Mouse (Mus musculus) urinary bladder, postnatal 14 days (tissue): Measurements from ENCODE around the gene Cux1.

ENCODE experiments used
- DNase-seq: peaks from one replicate; pipeline ENCODE4 v3.0.0; 2021; ENCODE audit warnings: low spot score

Cux1 gene

DNA sequence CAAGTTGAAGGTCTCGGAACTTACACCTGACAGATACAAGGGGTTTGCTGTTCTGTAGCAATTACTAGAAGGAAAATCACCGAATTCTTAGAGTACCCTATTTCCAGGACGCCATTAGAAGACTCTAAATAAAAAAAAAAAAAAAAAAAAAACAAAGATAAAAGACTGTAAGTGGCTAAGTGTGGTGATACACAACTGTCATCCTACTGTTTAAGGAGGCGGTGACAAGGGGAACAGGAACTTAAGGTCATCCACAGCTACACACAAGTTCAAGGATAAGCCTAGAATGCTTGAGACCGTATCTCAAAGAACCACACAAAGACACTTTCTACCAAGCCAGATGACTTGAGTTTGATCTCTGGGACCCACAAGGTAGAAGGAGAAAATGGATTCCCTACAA, 56.7 kb downstream of the Cux1 start:
- no peak for DNase-seq

DNA sequence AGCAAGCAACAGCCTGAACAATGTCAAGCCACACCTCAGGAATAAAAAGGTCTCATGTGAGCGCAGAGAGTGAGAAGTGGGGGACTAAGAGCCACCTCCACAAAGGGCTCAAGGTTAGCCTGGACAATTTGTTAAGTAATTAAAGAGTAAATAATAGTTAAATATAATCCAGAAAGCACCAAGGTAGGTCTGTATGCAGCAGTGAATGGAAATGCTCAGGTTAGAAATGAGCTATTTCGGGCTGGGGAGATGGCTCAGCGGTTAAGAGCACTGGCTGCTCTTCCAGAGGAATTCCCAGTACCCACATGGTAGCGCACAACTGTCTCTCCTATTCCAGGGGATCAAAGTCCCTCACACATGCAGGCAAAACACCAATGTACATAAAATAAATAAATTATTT, 59.7 kb downstream of the Cux1 start:
- DNase-seq: no peak

DNA sequence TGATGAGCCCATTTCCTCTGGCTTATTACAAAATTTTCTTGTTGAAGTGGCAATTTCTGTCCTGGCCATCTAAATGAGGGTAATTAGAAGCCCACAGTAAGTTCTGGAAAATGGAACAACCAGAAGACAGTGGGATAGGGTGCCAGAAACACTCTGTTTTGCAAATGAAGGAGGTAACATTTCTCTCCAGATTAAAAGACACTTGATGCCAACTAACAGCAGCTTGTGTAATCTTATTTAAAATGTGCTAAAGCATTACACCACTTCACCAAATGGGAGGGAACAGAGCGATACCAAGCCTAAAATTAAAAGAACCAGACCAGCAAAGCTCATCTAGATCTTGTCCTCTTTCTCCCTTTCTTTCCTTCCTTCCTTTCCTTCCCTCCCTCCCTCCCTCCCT, 61.0 kb downstream of the Cux1 start:
- no peak for DNase-seq

DNA sequence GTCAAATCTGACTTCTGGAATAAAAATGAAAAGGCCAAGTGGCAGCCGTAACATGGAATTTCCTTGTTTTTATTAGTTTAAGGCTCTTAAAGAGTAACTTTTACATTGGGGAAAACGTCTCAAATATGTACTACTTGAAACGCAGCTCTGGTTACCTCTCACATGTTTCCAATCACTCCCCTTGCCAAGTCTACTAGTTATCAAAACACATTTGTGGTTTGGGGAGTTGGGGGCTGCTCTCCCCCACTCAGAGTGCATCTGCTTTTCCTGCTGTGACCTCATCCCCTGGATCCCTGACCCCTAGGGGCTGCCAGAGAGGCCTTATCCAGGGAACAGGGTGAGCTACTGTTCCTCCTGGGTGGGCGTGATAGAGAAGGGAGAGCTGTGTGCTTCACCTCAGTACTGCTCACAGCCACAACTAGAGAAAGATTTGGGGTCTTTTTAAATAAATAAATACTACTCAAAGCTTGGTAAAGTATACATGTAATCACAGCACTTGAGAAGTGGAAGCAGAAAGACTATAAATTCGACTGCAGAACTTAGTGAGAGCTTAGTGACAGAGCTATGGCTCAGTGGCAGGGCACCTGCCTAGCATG, 64.7 kb downstream of the Cux1 start:
- DNase-seq: no peak

DNA sequence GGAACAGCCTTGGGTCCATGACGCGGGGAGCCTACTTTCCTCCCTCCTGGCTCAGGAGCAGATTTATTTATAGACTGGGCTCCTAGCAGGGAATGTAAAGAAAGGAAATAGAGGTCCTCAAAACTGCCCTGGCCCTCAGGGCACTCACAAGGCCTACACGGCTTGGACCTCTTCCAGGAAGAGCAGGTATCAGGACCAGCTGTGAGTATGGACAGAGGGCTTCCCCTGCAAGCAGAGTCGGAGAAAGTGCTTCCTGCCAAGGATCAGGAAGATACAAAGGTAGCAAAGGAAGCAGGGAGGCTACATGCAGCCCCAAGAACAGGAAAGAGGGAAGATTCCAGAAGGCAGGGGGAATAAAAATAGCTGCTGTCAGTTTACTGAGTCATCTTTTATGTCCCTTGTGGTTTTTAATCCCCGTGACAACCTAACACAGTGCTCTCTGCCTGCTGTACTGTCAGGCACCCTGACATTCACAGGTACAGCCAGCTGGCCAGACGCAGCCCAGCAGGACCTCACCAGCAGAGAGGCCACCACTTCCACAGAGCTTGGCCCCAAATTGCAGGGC, 66.9 kb downstream of the Cux1 start:
- no peak for DNase-seq

DNA sequence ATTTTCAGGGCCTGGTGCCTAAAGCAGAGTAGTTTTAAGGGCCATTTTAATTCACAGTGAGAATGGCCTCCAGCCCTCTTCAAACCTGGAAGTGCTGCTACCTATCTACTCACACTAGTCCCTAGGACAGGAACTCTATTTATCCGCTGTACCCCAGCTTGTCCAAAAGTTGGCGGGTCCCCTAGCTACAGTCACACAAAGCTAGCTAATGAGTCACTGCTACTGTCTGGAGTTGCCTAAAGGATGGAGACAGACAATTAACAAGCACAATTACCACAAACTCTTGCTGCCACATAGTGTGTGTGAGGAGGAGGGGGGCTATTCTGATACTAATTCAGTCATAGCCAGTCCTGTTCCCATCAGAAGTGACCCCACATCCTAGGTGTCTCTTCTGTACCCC, 68.0 kb downstream of the Cux1 start:
- DNase-seq: no peak

DNA sequence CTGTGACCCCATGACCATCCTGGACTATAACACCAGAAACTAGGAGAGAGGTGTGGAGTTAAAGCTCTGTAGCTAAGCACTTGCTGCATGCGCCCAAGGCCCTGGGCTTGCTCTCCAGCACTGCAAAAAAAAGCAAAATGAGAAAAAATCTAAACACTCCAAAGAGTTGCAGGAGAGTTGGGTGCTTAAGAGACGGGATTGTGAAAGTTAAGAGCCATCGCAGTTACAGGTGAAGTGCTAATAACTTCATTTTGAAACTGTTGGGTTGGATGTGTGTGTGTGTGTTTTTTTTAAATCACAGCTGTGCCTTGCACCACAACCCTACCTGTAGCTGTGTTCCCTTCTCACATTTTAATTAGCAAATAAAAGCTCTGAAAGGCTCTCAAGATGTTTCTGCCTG, 68.5 kb downstream of the Cux1 start:
- no peak for DNase-seq

DNA sequence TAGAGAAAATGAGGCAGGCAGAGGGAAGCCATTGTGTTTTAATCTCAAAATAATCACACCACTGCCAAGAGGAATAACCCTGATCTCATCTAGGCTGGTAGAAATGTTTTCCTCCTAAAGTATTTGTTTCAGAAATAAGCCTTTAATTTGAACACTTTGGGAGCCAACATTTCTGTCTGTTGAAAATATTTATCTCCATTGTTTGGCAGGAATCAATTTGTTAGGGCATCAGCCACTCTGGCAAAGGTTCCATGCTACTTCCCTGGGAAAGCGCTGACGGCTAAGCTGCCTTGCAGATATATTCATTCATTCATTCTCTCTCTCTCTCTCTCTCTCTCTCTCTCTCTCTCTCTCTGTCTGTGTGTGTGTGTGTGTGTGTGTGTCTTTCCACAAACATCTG, 70.0 kb downstream of the Cux1 start:
- no peak for DNase-seq

DNA sequence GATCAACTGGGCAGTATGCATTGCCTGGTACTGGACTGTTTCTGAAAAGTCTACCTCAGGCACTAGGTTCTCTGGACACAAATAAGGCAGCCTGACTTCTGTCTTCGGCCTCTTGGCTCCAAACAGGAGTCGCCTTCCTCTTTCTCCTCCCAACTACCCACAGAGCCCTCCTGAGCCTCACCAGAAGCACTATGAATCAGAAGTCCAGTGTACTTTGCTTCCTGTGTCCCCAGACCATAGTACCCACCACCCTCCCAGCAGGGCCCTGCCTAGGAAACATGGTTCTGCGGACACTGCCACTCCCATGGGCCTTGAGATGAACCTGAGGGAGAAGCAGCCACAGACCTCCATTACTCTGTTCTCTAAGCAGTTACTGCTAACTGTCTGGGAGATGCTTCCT, 71.7 kb downstream of the Cux1 start:
- no peak for DNase-seq

DNA sequence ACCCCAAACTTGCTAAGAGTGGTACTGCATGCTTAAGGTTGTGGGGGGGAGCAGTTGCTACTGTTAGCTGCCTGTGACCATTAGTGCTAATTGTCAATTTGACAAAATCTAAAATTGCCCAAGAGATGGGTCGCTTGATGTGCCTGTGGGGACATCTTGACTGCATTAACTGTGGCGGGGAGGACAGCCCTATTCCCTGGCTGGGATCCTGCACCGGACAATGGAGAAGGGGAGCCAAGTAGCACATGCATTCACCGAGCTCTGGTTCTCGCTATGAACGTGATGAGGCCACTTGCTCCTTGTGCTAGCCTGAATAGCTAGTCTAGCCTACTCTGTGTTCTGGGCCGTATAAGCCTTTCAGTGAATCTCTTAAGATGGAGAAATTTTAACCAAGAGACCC, 72.4 kb downstream of the Cux1 start:
- no peak for DNase-seq

DNA sequence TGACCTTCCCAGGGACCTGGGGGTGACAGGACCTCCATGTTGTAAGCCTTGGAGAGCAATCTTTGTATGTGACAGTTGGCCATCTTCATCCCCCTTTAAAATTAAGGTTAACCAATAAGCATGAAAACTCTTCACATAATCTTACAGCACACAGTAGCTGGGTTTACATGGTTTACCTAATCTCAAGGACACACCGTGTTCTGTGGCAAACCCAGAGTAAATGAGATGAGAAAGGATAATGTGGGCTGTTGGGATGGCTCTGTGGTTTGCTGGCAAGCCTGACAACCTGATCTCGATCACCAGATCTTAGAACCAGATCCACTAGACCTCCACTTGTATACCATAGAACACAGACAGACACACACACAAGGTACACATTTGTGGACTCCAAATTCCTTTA, 73.0 kb downstream of the Cux1 start:
- no peak for DNase-seq

DNA sequence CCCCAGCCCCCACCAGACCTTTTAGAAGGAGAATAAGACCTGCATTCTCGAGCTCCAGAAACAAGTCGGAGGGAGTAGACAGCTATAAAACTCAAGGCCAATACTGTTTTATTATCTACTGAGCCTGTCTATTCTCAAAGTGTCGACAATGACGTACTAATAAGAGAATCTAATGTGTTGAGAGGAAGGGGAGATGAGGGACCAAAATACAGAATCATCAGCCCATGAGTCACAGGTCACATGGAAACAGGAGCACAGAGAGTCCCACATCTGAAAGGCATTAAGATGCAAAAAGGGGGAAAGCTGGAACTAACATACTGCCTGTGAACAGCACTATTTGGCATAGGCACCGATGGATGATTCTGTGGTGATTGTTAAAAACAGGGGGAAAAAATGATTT, 77.8 kb downstream of the Cux1 start:
- no peak for DNase-seq

DNA sequence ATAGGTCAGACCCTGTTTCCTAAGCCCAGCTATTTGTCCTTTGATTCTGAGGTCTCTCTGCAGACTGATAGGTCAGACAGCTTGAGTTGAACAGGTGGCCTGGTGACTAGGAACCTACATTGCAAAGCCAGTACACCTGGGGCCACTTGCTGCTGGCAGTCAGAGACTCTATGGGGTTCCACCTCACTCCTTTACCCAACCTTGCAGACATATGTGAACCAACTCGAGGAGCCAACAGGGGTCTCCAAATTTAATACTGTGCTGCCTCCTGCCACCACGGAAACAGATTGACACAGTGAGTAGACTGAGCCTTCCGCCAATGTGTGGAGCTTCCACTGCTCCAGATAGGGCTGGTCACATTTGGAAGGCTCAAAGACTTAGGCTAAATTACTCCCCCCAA, 78.6 kb downstream of the Cux1 start:
- no peak for DNase-seq

DNA sequence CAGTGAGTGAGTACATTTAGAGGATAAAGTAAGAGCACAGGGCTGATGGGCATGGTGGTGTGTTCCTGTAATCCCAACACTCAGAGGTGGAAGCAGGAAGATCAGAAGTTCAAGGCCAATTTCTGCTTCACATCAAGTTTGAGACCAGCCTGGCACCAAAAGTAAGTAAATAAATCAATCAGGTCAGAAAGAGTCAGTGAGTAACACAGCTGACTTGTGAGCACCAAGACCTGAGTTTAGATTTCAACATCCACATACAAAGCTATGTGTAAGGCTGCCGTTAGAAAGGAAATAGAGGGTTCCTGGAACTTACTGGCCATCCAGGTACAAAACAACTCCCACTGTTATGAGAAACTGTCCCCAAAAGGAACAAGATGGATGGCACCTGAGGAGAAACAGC, 79.1 kb downstream of the Cux1 start:
- DNase-seq: no peak

DNA sequence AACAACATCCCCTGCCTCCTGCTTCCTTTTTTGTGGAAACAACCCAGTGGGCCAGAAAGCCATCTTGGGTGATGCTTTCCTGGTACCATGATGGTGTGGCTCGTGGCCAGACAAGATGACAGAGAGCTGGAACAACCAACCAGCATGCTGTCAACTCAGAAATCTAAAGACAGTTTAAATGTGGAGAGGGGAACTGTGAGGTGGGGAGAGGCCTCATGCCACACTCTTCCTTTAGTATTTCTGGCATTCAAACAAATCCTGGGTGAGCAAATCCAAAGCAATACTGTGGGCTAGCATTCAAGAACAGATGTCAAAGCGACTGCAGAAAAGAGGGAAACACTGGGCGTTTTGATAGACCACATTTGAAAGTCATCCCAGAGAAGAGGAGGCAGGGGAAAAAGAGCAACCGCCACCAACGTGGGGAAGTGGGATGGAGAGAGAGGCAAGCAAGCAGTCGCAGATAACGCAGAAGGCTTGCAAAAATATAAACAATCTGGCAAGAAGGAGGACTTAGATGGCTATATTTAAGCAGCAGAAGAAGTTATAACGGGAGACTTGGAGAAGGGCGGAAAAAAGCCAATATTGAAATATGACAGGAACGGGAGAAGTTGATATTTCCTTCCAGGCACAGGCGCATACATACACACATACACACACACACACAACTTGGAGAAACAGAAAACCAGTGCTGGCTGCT, 79.7 kb downstream of the Cux1 start:
- no peak for DNase-seq

DNA sequence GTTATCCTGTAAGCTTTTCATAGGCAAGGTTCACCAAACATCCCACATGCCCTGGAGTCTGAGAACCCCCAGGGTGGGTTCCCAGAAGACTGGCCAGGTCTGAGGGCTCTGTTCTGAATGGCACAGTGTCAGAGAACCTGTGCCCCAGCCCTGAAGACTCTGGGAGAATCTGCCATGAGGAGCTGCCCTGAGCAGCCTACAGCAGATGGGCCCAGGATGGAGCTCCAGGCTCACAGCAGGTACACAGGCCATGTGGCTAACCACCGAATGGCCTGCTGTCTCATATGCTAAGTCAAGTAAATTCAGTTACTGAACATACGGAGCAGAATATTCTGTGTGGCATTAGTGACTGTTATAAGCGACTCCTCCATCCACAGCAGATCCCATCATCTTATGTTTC, 80.9 kb downstream of the Cux1 start:
- no peak for DNase-seq

DNA sequence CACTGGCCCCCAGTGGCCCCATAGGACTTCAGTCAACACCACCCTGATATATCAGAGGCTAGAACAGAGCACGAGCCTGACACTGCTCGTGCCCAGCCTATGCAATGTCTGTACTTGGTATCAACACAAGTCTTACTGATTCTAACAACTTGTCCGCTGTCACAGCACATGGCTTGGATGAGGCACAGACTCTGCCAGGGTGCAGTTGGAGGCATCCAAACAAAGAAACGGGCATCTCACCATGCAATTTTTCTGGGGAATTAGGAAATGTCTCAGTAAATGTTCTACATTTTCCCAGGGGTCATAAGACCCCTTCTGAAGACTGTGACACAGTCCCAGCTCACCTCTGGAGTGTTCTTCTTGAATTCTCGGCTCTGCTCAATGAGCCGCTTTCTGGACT, 81.9 kb downstream of the Cux1 start:
- DNase-seq: no peak

DNA sequence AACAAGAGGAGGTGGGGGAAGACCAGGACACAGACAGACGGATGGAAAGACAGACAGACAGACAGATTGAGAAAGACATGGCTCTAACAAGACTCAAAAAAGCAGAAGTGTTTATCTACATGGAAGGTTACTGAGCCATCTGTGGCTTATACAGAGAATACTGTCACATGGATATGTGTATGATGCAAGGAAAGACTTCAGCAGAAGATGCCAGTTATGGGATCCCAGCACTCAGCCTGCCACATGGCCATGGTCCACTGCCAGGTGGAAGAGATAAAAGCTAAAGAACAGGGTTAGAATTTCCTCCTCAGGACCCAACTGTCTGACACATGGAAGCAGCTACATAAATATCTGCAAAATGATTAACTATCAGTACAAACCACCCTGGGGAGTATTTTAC, 84.9 kb downstream of the Cux1 start:
- no peak for DNase-seq

DNA sequence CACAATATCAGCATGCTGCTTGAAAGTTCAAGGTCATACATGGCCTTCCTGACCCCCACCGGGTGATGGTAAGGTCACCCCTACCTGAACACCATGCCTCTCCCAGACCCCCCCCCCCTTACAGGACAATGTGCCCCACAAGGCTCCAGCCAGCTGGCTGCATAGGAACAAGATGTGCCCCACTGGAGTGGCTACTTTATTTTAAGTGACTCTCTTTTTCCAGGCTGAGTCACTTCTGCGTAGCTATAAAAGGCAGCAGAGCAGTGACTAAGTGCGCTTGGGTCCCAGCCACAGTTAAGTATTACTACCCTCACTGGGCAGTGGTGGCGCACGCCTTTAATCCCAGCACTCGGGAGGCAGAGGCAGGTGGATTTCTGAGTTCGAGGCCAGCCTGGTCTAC, 86.7 kb downstream of the Cux1 start:
- no peak for DNase-seq

DNA sequence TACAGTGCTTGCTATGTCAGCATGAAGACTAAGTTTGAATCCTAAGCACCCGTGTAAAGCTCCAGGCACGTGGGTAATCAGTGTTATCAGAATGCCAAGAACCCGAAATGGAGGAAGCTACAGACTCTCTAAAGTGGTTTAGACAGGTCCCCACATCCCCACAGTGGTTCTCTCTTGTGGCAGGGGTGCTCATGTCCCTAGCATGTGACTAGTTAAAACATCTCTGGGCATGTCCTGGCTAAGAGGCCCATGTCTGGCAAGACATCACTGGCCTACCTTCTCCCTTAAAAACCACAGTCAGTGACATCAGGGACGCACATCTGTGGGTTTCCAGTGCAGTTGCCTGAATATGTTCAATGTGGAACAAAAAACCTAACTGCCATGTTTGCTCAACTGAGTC, 87.5 kb downstream of the Cux1 start:
- no peak for DNase-seq

DNA sequence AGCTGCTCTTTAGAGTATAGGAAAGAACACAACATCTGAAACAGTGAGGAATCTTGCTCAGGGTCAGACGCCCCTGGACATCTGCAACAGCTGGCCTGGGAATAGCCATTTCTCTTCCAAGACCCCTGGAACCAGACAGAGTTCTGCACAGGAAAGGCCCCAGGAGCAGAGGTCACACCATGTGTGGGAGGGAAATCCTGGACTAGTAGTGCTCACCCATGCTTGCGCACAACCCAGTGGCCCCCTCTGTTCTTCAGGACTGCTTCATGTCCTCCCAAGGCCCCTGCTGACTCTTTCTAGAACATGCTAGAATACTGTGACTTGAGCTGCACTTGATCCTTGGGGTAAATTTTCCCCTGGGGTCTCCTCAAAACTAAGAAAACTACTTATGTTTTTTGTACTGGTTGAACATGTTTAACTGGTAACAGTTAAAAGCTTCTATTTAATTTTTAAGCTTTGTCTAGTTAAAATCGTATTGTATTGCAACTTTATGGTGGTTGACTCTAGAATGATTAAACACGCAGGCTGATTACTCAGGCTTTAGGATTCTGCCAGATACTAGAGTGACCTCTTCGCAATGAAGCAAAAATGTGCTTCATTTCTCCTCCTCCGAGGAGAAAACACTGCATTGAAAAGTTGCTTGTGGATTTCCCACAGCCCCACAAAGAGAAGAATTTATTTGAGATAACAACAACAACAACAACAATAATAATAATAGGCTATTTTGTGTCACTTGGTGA, 88.1 kb downstream of the Cux1 start:
- no peak for DNase-seq

DNA sequence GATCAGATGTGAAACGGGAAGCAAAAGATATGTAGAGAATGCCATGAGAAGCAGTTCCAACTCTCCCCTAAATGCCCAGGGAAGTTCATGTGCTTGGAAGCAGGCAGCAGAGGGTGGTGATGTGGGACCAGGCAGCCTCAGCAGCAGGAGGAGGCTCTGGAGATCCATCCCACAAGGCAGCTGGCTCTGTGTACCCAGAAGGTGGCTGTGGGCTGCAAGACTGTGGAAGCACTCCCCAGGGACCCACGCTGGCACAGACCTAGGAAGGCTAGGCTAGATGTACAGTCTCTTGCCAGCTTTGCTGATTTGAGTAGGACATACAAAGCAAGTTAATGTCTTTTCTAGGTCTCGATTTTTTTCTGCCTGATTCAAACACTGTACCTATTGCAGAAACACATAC, 91.0 kb downstream of the Cux1 start:
- DNase-seq: no peak

DNA sequence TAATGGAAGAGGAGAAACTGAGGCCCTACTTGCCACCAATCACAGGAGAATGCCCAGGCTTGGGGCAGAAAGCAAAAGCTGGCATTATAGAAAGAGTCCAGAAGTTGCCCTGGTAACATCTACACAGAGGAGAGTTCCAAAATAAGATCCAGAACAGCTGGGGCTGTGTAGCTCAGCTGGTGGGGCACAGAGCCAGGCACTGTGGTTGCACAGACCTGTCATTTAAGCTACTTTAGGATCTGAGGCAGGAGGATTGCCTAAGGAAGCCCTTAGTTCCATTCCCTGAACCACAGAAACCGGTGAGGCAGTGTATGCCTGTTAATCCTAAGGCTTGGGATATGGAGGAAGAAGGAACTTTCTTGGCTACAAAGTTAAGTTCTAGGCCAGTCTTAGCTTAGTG, 92.1 kb downstream of the Cux1 start:
- DNase-seq: no peak
